Mouse (Mus musculus) embryonic facial prominence, embryonic 10.5 days (tissue): ENCODE results near the gene Kcnk10. TPM values are rescaled to one million over a fixed set of nuclear protein-coding genes. Genes with fewer than 3 reads are reported as not detected.
A peak's percentile ranks its signal among the peaks of the same experiment; 100 is the strongest.

Source experiments
- DNase-seq: peaks from one replicate; pipeline ENCODE4 v3.0.0-alpha.2; 2017; ENCODE audit warnings: low spot score
- H3K27ac ChIP-seq: fragments of 300-500 bp; sonication (generic); replicated peaks from 2 replicates; pipeline ENCODE4 v1.5.1; 2016; ENCODE audit warnings: mild to moderate bottlenecking
- H3K27me3 ChIP-seq: fragments of 300-500 bp; sonication (generic); replicated peaks from 2 replicates; pipeline ENCODE4 v1.6.1; 2016; ENCODE audit warnings: low read depth, mild to moderate bottlenecking; ENCODE audit not compliant: poor library complexity, severe bottlenecking
- H3K36me3 ChIP-seq: fragments of 300-500 bp; sonication (generic); replicated peaks from 2 replicates; pipeline ENCODE4 v1.6.1; 2016; ENCODE audit warnings: mild to moderate bottlenecking, moderate library complexity
- H3K4me1 ChIP-seq: fragments of 300-500 bp; sonication (generic); 2 replicates; pipeline ENCODE4 v1.6.1; 2016
- H3K4me3 ChIP-seq: fragments of 300-500 bp; sonication (generic); 2 replicates; pipeline ENCODE4 v1.5.1; 2016; ENCODE audit warnings: mild to moderate bottlenecking, moderate library complexity
- H3K9me3 ChIP-seq: fragments of 300-500 bp; sonication (generic); 2 replicates; pipeline ENCODE4 v1.6.1; 2016; ENCODE audit warnings: mild to moderate bottlenecking
- WGBS: fragments of 180-500 bp; shearing (Covaris S2); methylation state at CpG from one replicate; pipeline ENCODE4 v1.1.7; 2016; 5-methylcytosine and 5-hydroxymethylcytosine counted together
- polyA plus RNA-seq: library from polyadenylated mRNA; unstranded; fragments of >200 nt; fragmentation: Nextera tagmentation; extraction: Ambion mirVana; gene quantifications from 2 replicates; pipeline ENCODE4 v1.2.1, GENCODE M21; 2016

Gene Kcnk10
- polyA plus RNA-seq, 1 experiment from 2014 or later, result 4.3 TPM

DNA sequence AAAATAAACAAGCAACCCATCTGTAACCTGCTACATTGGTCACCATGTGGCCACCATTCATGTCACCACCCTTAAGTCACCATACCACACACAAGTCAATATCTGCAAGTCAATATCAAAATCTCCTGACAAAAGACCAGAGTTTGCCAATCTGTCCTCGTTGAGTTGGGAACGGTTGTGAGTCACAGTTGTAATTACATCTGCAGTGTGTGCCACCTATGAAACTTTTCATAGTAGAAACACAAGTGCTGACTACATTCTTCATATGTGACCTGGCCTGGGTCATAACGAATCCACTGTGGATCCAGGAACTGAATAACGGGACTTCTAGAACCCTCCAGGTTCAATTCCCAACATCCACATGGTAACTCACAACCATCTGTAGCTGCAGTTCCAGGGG is 14.8 kb downstream of the Kcnk10 start:
- peaks cover 13% of the 10 kb centered on the region; the same call in 1 of the 2 replicates for H3K4me1 ChIP-seq
- no peak overlapping the region for H3K4me3 ChIP-seq
- no peaks in the 10 kb centered on the region for H3K9me3 ChIP-seq
- 87% methylated on average over 4 of the region's 4 CpGs for WGBS
- no peak overlapping the region for H3K27ac ChIP-seq
- no peaks in the 10 kb centered on the region for H3K36me3 ChIP-seq
- H3K27me3 ChIP-seq, result no peaks in the 10 kb centered on the region
- DNase-seq, result no peak

DNA sequence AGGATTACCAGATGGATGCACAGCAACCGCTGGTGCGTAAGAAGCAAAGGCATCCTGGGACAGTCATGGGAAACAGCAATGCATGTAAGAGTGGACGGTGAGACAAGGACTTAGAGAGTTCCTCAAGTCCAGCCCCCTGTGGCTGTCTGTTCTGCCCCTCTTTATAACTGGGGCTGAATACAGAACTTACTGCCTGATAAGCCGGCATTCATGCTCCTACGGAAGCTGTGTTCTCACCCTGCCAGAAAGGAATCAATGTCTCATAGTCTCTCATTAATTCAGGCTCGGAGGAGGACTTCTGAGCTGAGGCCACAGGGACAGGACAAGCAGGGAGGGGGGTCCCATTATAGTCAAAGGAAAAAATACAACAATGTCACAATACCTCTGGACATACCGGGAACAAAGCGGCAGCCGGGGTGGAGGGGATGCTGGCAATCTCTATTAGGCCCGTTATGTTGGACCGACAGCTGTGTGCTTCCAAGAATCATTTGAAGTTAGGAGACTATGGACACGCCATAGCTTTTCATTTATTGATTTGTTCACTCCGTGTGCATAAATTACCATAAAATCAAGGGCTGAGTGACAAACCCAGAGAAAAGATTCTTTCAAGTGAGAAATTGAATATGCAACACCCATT is 15.7 kb downstream of the Kcnk10 start:
- peak; percentile 19 for DNase-seq
- Histone ChIP-seq H3K27me3 (no peaks in the 10 kb centered on the region), H3K4me1 (peaks cover 13% of the 10 kb centered on the region; the same call in 1 of the 2 replicates), H3K36me3 (no peaks in the 10 kb centered on the region), H3K9me3 (no peaks in the 10 kb centered on the region), H3K4me3 (no peak overlapping the region), H3K27ac (peak overlapping the region; percentile 1; the same call in 1 of the 2 replicates)
- 75% methylated on average over 13 of the region's 13 CpGs for WGBS

DNA sequence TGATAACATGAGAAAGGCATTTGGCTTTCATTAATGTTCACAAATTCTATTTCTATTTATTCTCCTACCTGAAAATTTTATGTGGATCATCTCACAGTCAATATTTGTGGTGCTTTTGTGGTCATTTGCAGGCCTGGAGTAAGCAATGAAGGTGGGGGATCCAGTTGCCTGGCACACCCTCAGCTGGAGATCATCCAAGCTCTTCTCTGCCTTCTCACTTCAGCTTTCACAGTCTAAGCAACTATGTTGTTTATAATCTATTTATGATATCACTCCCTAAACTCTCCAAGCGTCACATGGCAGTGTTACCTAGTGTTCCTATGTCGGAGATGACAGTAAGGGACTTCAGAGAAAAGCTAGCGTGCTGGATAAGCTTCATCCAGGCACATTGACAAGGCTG is 18.1 kb downstream of the Kcnk10 start:
- H3K4me3 ChIP-seq, result no peak overlapping the region
- H3K9me3 ChIP-seq, result no peaks in the 10 kb centered on the region
- no peak overlapping the region for H3K27ac ChIP-seq
- 91% methylated on average over 3 of the region's 3 CpGs for WGBS
- DNase-seq, result no peak
- H3K36me3 ChIP-seq, result no peaks in the 10 kb centered on the region
- H3K27me3 ChIP-seq, result no peaks in the 10 kb centered on the region
- H3K4me1 ChIP-seq, result peaks cover 13% of the 10 kb centered on the region; the same call in 1 of the 2 replicates

DNA sequence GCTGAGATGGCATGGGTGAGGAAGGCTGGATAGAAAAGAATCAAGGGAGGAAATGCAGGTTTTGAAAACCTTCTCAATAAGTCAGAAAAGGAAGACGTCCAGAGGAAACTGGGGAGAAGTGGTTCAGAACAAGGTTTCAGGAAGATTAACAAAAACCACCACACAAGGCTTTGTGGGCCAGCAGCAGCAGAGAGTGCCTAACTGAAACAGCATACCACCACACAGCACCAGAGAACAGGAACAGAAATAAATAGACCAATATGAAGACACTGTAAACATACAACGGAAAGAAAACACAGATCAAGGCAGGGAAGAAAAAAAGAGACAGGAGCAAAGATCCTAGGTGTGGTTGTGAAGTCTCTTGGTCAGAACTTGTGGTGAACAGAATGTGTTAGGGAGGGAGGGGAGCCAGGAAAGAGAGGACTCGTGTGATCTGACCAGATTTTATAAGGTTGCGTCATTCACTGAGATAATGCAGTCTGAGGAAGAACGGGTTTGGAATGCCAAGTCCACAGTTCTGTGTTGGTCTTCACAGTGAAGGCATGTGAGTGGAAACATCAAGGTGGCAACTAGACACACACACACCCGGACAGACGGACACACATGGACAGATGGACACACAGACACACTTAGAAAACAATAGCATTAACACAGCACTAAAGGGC is 21.0 kb downstream of the Kcnk10 start:
- no peak overlapping the region for H3K27ac ChIP-seq

DNA sequence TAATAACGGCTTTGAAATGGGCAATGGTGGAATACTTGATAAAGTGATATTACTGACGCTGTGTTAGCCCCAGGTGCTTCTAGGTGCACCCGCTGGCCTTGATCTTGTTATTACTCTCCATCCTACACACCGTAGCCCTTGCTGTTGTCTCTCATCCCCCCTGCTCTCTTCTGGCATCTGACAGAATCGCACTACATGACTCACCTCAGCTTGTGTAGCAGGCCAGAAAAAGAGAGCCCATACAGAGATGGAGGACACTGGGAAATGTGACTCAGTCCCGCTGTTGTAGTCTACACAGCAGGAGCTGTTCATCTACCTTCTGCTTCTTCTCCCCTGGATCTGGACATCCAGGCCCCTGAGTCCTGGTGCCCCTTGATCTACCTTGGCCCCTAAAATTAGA is 28.1 kb downstream of the Kcnk10 start:
- no peaks in the 10 kb centered on the region for H3K27me3 ChIP-seq
- H3K4me1 ChIP-seq, result no peaks in the 10 kb centered on the region
- no peak overlapping the region for H3K4me3 ChIP-seq
- no peaks in the 10 kb centered on the region for H3K9me3 ChIP-seq
- WGBS, result 95% methylated on average over 6 of the region's 6 CpGs
- DNase-seq, result no peak
- no peaks in the 10 kb centered on the region for H3K36me3 ChIP-seq
- H3K27ac ChIP-seq, result no peak overlapping the region

More for the DNA sequence above, 21.0 kb downstream of the Kcnk10 start:
- WGBS, result 84% methylated on average over 7 of the region's 7 CpGs
- Histone ChIP-seq H3K36me3 (no peaks in the 10 kb centered on the region), H3K4me1 (no peaks in the 10 kb centered on the region), H3K9me3 (no peaks in the 10 kb centered on the region), H3K4me3 (no peak overlapping the region), H3K27me3 (no peaks in the 10 kb centered on the region)
- no peak for DNase-seq

DNA sequence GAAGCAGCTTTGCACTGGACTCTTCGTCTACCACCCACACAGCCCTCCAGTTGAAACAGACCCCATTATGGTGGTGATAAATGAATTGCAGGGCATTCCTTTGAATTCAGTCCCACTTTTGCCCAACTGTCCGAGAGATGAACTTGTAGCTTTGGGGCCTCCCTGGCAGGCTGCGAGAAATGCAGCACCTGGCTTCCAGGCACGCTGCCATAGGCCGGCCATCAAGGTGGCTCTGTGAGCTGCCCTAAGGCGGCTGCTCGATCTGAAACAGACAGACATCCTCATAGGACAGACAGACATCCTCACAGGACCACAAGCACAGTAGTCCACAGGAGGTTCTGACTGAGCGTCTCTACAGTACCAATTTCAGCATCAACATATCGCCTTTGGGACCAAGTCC is 30.0 kb downstream of the Kcnk10 start:
- H3K27me3 ChIP-seq, result no peaks in the 10 kb centered on the region
- 92% methylated on average over 9 of the region's 9 CpGs for WGBS

DNA sequence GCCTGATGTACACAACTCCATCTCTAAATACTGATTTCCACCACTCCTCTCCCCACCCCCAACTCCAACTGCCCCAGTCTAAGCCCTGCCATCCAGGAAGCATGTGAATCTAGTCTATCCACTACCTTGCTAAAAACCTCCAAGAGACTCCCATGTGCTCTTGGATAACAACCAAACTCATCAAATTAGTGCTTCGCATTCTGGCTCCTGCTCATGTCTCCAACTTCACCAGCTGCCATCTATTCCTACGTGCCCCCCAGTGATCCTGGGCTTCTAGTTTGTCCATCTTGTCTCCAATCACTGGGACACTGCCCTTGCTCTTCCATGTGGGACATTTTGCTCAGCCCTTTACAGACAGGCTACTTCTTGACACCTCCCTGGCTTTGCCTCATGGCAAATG is 32.2 kb downstream of the Kcnk10 start:
- Histone ChIP-seq H3K36me3 (no peaks in the 10 kb centered on the region), H3K27ac (no peak overlapping the region), H3K27me3 (no peaks in the 10 kb centered on the region), H3K4me1 (no peaks in the 10 kb centered on the region), H3K4me3 (no peak overlapping the region), H3K9me3 (no peaks in the 10 kb centered on the region)
- DNase-seq, result no peak
- WGBS, result 92% methylated on average over 2 of the region's 2 CpGs

More for the DNA sequence above, 30.0 kb downstream of the Kcnk10 start:
- H3K4me3 ChIP-seq, result no peak overlapping the region
- no peaks in the 10 kb centered on the region for H3K9me3 ChIP-seq
- H3K36me3 ChIP-seq, result no peaks in the 10 kb centered on the region
- H3K4me1 ChIP-seq, result no peaks in the 10 kb centered on the region
- H3K27ac ChIP-seq, result no peak overlapping the region
- no peak for DNase-seq

DNA sequence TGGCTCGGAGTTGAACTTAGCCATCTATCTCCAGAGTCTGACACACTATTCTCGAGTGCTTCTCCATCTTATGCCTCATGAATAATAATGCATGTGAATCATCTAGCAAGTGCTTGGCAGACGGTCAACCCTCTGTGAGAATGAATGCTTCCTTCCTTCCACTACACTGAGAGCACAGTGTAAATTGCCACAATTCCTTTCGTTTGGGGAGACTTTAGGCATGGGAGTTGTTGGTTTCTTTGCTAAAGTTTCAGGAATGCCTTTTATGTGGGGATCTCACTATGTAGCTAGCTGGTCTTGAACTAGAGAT is 32.9 kb downstream of the Kcnk10 start:
- Histone ChIP-seq H3K4me3 (no peak overlapping the region), H3K27ac (no peak overlapping the region), H3K4me1 (no peaks in the 10 kb centered on the region), H3K9me3 (no peaks in the 10 kb centered on the region), H3K27me3 (no peaks in the 10 kb centered on the region), H3K36me3 (no peaks in the 10 kb centered on the region)
- 85% methylated on average over 4 of the region's 4 CpGs for WGBS
- no peak for DNase-seq

DNA sequence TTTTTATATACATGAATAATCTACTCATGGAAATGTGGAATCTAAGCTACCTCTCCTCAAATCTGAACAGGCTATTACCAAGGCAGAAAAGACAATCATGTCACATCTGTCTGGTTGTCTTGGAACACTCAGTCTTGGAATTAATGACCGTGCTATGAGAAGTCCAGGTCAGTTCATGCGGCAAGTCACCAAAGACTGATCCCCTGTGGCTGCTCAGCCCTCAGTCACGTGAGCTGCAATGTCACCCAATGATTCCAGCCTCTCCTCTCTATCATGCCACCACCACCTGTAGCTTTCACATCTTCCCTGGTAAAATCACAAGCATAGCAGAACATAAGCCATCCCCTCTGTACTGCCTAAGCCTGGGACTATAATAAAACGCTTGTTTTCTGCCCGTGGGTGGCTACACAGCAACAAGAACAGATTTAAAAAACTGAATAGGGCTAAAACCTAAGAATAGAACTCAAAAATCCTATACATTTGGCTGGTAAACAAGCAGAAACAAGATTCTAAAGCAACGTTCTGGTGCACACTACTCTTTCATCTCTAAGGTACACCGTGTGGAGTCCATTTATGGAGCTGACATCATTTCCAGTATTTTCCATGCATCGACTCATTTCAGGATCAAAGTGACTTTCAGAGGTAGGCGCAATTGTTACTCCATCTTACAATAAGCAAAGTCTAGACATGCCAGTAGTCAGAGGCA is 33.4 kb downstream of the Kcnk10 start:
- H3K9me3 ChIP-seq, result no peaks in the 10 kb centered on the region
- H3K36me3 ChIP-seq, result no peaks in the 10 kb centered on the region
- H3K27ac ChIP-seq, result no peak overlapping the region
- no peak overlapping the region for H3K4me3 ChIP-seq
- WGBS, result 91% methylated on average over 9 of the region's 9 CpGs
- H3K27me3 ChIP-seq, result no peaks in the 10 kb centered on the region
- no peak for DNase-seq
- no peaks in the 10 kb centered on the region for H3K4me1 ChIP-seq

DNA sequence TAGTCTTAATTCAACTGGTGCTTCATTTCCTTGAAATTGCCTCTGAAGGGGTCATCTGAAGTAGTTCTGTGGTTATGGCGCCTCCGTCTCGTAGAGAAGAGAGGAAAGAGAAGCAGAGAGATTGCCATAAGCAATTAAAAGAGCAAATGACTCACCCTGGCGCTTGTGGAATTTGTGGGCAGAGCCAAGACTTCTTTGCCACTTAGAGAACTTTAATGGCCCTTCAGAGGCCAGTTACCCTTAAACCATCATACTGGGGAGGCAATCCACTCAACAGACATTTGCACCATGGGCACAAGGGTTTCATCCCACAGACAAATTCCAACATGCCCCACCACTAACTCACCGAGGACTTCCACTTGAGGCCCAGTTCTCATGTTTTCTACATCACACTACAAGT is 41.4 kb downstream of the Kcnk10 start:
- DNase-seq, result no peak
- Histone ChIP-seq H3K9me3 (no peaks in the 10 kb centered on the region), H3K4me3 (no peak overlapping the region), H3K36me3 (no peaks in the 10 kb centered on the region), H3K4me1 (no peaks in the 10 kb centered on the region), H3K27me3 (no peaks in the 10 kb centered on the region), H3K27ac (no peak overlapping the region)
- 89% methylated on average over 5 of the region's 5 CpGs for WGBS

DNA sequence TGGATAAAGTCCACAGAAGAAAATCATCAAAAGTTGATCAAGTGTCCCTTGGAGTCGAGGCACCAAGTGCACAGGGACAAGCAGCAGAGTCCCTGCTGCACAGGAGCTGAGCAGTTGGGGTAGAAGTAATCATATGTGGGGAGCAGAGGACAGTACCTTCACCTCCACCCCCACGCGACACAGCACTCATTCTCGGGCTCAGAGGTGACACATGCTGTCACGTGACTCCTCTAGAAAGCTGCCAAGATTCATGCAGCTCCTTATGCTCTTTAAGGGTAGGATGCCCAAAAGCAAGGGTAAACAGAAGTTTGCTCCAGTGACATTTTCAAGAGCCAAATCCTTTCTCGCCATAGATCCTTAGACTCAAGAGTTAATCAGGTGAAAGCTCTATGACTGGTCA is 42.1 kb downstream of the Kcnk10 start:
- no peaks in the 10 kb centered on the region for H3K27me3 ChIP-seq
- H3K4me1 ChIP-seq, result no peaks in the 10 kb centered on the region
- H3K9me3 ChIP-seq, result no peaks in the 10 kb centered on the region
- WGBS, result 85% methylated on average over 6 of the region's 6 CpGs
- H3K4me3 ChIP-seq, result no peak overlapping the region
- DNase-seq, result no peak
- no peaks in the 10 kb centered on the region for H3K36me3 ChIP-seq
- no peak overlapping the region for H3K27ac ChIP-seq

DNA sequence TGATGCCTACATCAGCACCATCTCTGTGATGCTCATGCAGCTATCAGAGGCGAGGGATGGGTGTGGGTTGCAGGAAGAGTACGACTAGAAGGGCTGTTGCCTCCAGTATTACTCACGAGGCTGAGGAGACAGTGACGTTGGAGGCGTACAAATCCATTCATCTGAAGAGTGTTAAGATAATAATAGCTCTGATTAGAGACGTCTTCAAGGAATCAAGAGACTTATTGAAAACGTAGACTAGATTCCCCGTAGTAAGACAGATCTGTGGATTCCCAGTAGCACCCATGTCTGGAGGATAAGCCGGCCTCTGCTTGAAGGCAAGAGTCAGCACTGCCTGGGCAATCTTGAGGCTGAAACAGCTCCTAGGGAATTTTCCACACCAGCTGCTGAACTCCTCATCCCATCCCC is 42.6 kb downstream of the Kcnk10 start:
- H3K4me3 ChIP-seq, result no peak overlapping the region
- H3K9me3 ChIP-seq, result no peaks in the 10 kb centered on the region
- H3K4me1 ChIP-seq, result no peaks in the 10 kb centered on the region
- H3K27me3 ChIP-seq, result no peaks in the 10 kb centered on the region
- 86% methylated on average over 9 of the region's 9 CpGs for WGBS
- H3K36me3 ChIP-seq, result no peaks in the 10 kb centered on the region
- H3K27ac ChIP-seq, result no peak overlapping the region
- no peak for DNase-seq

DNA sequence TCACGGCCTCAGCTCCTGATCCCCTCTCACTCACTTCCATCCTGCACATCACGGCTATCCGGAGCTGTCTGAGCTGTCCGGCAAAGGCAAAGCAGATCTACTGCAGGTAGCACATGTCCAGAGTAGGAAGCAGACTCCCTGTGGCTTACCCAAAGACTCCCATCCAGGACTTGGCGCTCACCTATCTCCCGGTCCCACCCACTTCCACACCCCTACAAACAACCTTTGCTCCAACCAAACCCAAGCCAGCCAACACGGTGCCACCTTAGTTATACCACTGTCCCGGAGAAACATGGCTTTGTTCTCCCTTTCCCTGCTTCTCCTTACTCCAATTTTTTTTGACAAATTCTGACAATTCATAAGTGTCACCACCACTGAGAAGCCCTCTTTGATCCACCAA is 49.5 kb downstream of the Kcnk10 start:
- no peaks in the 10 kb centered on the region for H3K9me3 ChIP-seq
- no peaks in the 10 kb centered on the region for H3K27me3 ChIP-seq
- no peak overlapping the region for H3K27ac ChIP-seq
- H3K36me3 ChIP-seq, result no peaks in the 10 kb centered on the region
- H3K4me1 ChIP-seq, result peaks cover 5% of the 10 kb centered on the region; the same call in 1 of the 2 replicates
- DNase-seq, result no peak
- no peak overlapping the region for H3K4me3 ChIP-seq
- WGBS, result 91% methylated on average over 8 of the region's 8 CpGs
